Mouse (Mus musculus): Measurements from ENCODE around the gene Hoxc10. TPM values are rescaled to one million over a fixed set of nuclear protein-coding genes. Genes with fewer than 3 reads are reported as not detected.

The Hoxc10 gene
- polyA plus RNA-seq, 1 experiment from 2014 or later, result 4.5 TPM

GRCm38 (mm10) chr15:102927032-102927645 lies 39.5 kb upstream of the Hoxc10 start:
- no peak for DNase-seq (ENCODE audit: low read depth, low spot score)
- peaks cover 9% of the 10 kb centered on the region for H3K27me3 ChIP-seq
- no peak for TF ChIP-seq CTCF (IDR thresholded peaks at IDR 0.05)
- ChIA-PET CTCF (interaction anchor here (1.4 kb wide), 1 partner anchor 13 kb away, joined by 4 read pairs; no protein-coding TSS in a partner anchor), POLR2A (no interaction called here)
- in situ Hi-C loops (cut with MboI; ENCODE audit: low pct_unique_long_range_greater_than_20kb), result no loop called here
- no peak for ATAC-seq

- ATAC-seq (no peak), DNase-seq (ENCODE audit: low read depth, low spot score) (no peak)
- TF ChIP-seq CTCF (IDR thresholded peaks at IDR 0.05), result no peak
- in situ Hi-C loops (cut with MboI; ENCODE audit: low pct_unique_long_range_greater_than_20kb), result no loop called here
- ChIA-PET POLR2A (no interaction called here), CTCF (no interaction called here)
- peaks cover 7% of the 10 kb centered on the region for H3K27me3 ChIP-seq
These were observed 34.8 kb upstream of the Hoxc10 start for GRCm38 (mm10) chr15:102931706-102932358.

- ChIA-PET POLR2A (interaction anchor here (0.5 kb wide), 1 partner anchor 255 kb away, joined by 3 read pairs; no protein-coding TSS in a partner anchor), CTCF (interaction anchor here (0.9 to 1.0 kb wide), 2 partner anchors 15 to 18 kb away, joined by 3 read pairs; no protein-coding TSS in a partner anchor)
- ATAC-seq, result no peak
- in situ Hi-C loops (cut with MboI; ENCODE audit: low pct_unique_long_range_greater_than_20kb), result no loop called here
- no peak for DNase-seq (ENCODE audit: low read depth, low spot score)
- no peak for TF ChIP-seq CTCF (IDR thresholded peaks at IDR 0.05)
- H3K27me3 ChIP-seq, result peaks cover 7% of the 10 kb centered on the region
These were observed 32.2 kb upstream of the Hoxc10 start for GRCm38 (mm10) chr15:102934438-102934837.

- DNase-seq (ENCODE audit: low read depth, low spot score) (no peak), ATAC-seq (peak; percentile 48)
- H3K27me3 ChIP-seq, result peaks cover 6% of the 10 kb centered on the region
- in situ Hi-C loops (cut with MboI; ENCODE audit: low pct_unique_long_range_greater_than_20kb), result no loop called here
- CTCF ChIA-PET, result interaction anchor here (0.9 kb wide), 1 partner anchor 16 kb away, joined by 3 read pairs; no protein-coding TSS in a partner anchor
- TF ChIP-seq CTCF (IDR thresholded peaks at IDR 0.05), result no peak
- POLR2A ChIA-PET, result interaction anchor here (0.5 kb wide), 1 partner anchor 256 kb away, joined by 3 read pairs; no protein-coding TSS in a partner anchor
These were observed 31.7 kb upstream of the Hoxc10 start for GRCm38 (mm10) chr15:102934897-102935296.

- in situ Hi-C loops (cut with MboI; ENCODE audit: low pct_unique_long_range_greater_than_20kb), result no loop called here
- TF ChIP-seq CTCF (IDR thresholded peaks at IDR 0.05), result no peak
- ChIA-PET POLR2A (interaction anchor here (0.5 kb wide), 1 partner anchor 292 kb away, joined by 5 read pairs; no protein-coding TSS in a partner anchor), CTCF (no interaction called here)
- no peak for ATAC-seq
- peaks cover 3% of the 10 kb centered on the region for H3K27me3 ChIP-seq
- no peak for DNase-seq (ENCODE audit: low read depth, low spot score)
These were observed 30.2 kb upstream of the Hoxc10 start, which contains the start of gene Hoxc12 for GRCm38 (mm10) chr15:102936279-102936972. Hoxc12 (plus strand) TSS chr15:102936757.

- in situ Hi-C loops (cut with MboI; ENCODE audit: low pct_unique_long_range_greater_than_20kb), result no loop called here
- ChIA-PET POLR2A (no interaction called here), CTCF (no interaction called here)
- peaks cover 6% of the 10 kb centered on the region for H3K27me3 ChIP-seq
- TF ChIP-seq CTCF (IDR thresholded peaks at IDR 0.05), result no peak
- no peak for ATAC-seq
- DNase-seq (ENCODE audit: low read depth, low spot score), result no peak
These were observed 29.4 kb upstream of the Hoxc10 start for GRCm38 (mm10) chr15:102937036-102937666.

GRCm38 (mm10) chr15:102939256-102940155 lies 27.1 kb upstream of the Hoxc10 start:
- DNase-seq (ENCODE audit: low read depth, low spot score) (no peak), ATAC-seq (no peak)
- peaks cover 14% of the 10 kb centered on the region for H3K27me3 ChIP-seq
- ChIA-PET CTCF (interaction anchor here (0.9 to 1.4 kb wide), 2 partner anchors 13 to 28 kb away, joined by 3 to 4 read pairs; partner anchors contain the start of genes Hoxc10 and Hoxc5), POLR2A (no interaction called here)
- in situ Hi-C loops (cut with MboI; ENCODE audit: low pct_unique_long_range_greater_than_20kb), result no loop called here
- no peak for TF ChIP-seq CTCF (IDR thresholded peaks at IDR 0.05)

GRCm38 (mm10) chr15:102942739-102943467 lies 23.7 kb upstream of the Hoxc10 start:
- in situ Hi-C loops (cut with MboI; ENCODE audit: low pct_unique_long_range_greater_than_20kb), result no loop called here
- POLR2A ChIA-PET, result interaction anchor here (0.6 kb wide), 1 partner anchor 161 kb away, joined by 3 read pairs; no protein-coding TSS in a partner anchor
- TF ChIP-seq CTCF (IDR thresholded peaks at IDR 0.05), result no peak
- CTCF ChIA-PET, result no interaction called here
- ATAC-seq, result peak; percentile 24
- H3K27me3 ChIP-seq, result peaks cover 11% of the 10 kb centered on the region
- DNase-seq (ENCODE audit: low read depth, low spot score), result no peak

- ChIA-PET POLR2A (no interaction called here), CTCF (no interaction called here)
- no peak for DNase-seq (ENCODE audit: low read depth, low spot score)
- no peak for ATAC-seq
- in situ Hi-C loops (cut with MboI; ENCODE audit: low pct_unique_long_range_greater_than_20kb), result no loop called here
- TF ChIP-seq CTCF (IDR thresholded peaks at IDR 0.05), result no peak
- H3K27me3 ChIP-seq, result peaks cover 11% of the 10 kb centered on the region
These were observed 23.2 kb upstream of the Hoxc10 start for GRCm38 (mm10) chr15:102943468-102943813.

Measured in Patski (cell line).